Mouse (Mus musculus) hindbrain, embryonic 11.5 days (tissue): Measurements from ENCODE around the gene Grk5. TPM values are rescaled to one million over a fixed set of nuclear protein-coding genes. Genes with fewer than 3 reads are reported as not detected.

Source experiments
- ATAC-seq: fragments of 200-750 bp; cut with Nextera tagmentation; 2 replicates; pipeline ENCODE4 v1.8.0; 2017; ENCODE audit warnings: mild to moderate bottlenecking, moderate TSS enrichment, moderate library complexity; ENCODE audit not compliant: low FRiP score
- DNase-seq: peaks from one replicate; pipeline ENCODE4 v3.0.0-alpha.2; 2015; ENCODE audit warnings: low spot score
- H3K27ac ChIP-seq: fragments of 300-500 bp; sonication (generic); 2 replicates; pipeline ENCODE4 v1.5.1; 2014; ENCODE audit warnings: mild to moderate bottlenecking, low read depth, low read length
- H3K27me3 ChIP-seq: fragments of 300-500 bp; sonication (generic); 2 replicates; pipeline ENCODE4 v1.6.1; 2014; ENCODE audit warnings: mild to moderate bottlenecking, low read length, moderate library complexity, mixed read lengths; ENCODE audit not compliant: control insufficient read depth, insufficient read depth
- H3K36me3 ChIP-seq: fragments of 300-500 bp; sonication (generic); 2 replicates; pipeline ENCODE4 v1.6.1; 2014; ENCODE audit warnings: mild to moderate bottlenecking, low read length, moderate library complexity, mixed read lengths; ENCODE audit not compliant: control insufficient read depth, insufficient read depth
- H3K4me1 ChIP-seq: fragments of 300-500 bp; sonication (generic); replicated peaks from 2 replicates; pipeline ENCODE4 v1.6.1; 2014; ENCODE audit warnings: low read length, mixed read lengths; ENCODE audit not compliant: control insufficient read depth, insufficient read depth
- H3K4me2 ChIP-seq: fragments of 300-500 bp; sonication (generic); replicated peaks from 2 replicates; pipeline ENCODE4 v1.6.1; 2014; ENCODE audit warnings: mild to moderate bottlenecking, low read depth, low read length
- H3K4me3 ChIP-seq: fragments of 300-500 bp; sonication (generic); 2 replicates; pipeline ENCODE4 v1.5.1; 2014; ENCODE audit warnings: low read depth, low read length
- H3K9ac ChIP-seq: fragments of 300-500 bp; sonication (generic); 2 replicates; pipeline ENCODE4 v1.6.1; 2014; ENCODE audit warnings: low read depth, low read length
- H3K9me3 ChIP-seq: fragments of 300-500 bp; sonication (generic); 2 replicates; pipeline ENCODE4 v1.6.1; 2016; ENCODE audit warnings: low read length; ENCODE audit not compliant: control insufficient read depth
- WGBS: fragments of 180-500 bp; shearing (Covaris S2); extraction: QIAGEN DNeasy Blood & Tissue Kit; methylation state at CpG from one replicate; pipeline ENCODE4 v1.1.7; 2014; 5-methylcytosine and 5-hydroxymethylcytosine counted together
- polyA plus RNA-seq: library from polyadenylated mRNA; unstranded; fragments of >200 nt; fragmentation: Nextera tagmentation; extraction: Ambion mirVana; gene quantifications from 2 replicates; pipeline ENCODE4 v1.2.1, GENCODE M21; 2014

Gene Grk5
- polyA plus RNA-seq, 1 experiment from 2014 or later = 3.0 TPM

- no peaks in the 10 kb centered on the region for H3K9me3 ChIP-seq
- H3K27ac ChIP-seq = no peak overlapping the region
- no peak overlapping the region for H3K9ac ChIP-seq
- 47% methylated on average over 4 of the region's 4 CpGs for WGBS
- no peak overlapping the region for H3K4me2 ChIP-seq
- H3K4me1 ChIP-seq = no peaks in the 10 kb centered on the region
- peak; percentile 90 for DNase-seq
- no peaks in the 10 kb centered on the region for H3K27me3 ChIP-seq
- no peak overlapping the region for H3K4me3 ChIP-seq
- peak; percentile 64 for ATAC-seq
- H3K36me3 ChIP-seq = no peaks in the 10 kb centered on the region
These were observed 194.8 kb downstream of the Grk5 start for GRCm38 (mm10) chr19:61084149-61084940.

GRCm38 (mm10) chr19:61085217-61085616, 195.7 kb downstream of the Grk5 start:
- no peak for DNase-seq
- Histone ChIP-seq H3K9me3 (no peaks in the 10 kb centered on the region), H3K27me3 (no peaks in the 10 kb centered on the region), H3K27ac (no peak overlapping the region), H3K4me1 (no peaks in the 10 kb centered on the region), H3K4me2 (no peak overlapping the region), H3K4me3 (no peak overlapping the region), H3K9ac (no peak overlapping the region), H3K36me3 (no peaks in the 10 kb centered on the region)
- 81% methylated on average over 2 of the region's 2 CpGs for WGBS
- ATAC-seq = no peak

GRCm38 (mm10) chr19:61087781-61088180, 198.2 kb downstream of the Grk5 start:
- Histone ChIP-seq H3K9me3 (no peaks in the 10 kb centered on the region), H3K27ac (no peak overlapping the region), H3K4me3 (no peak overlapping the region), H3K27me3 (no peaks in the 10 kb centered on the region), H3K4me1 (no peaks in the 10 kb centered on the region), H3K36me3 (no peaks in the 10 kb centered on the region), H3K4me2 (no peak overlapping the region), H3K9ac (no peak overlapping the region)
- DNase-seq = no peak
- 92% methylated on average over 1 of the region's 1 CpGs for WGBS
- no peak for ATAC-seq

- Histone ChIP-seq H3K9me3 (no peaks in the 10 kb centered on the region), H3K4me3 (no peak overlapping the region), H3K36me3 (no peaks in the 10 kb centered on the region), H3K9ac (no peak overlapping the region), H3K4me1 (no peaks in the 10 kb centered on the region), H3K27ac (no peak overlapping the region), H3K27me3 (no peaks in the 10 kb centered on the region), H3K4me2 (no peak overlapping the region)
- DNase-seq = no peak
- no peak for ATAC-seq
- WGBS = 85% methylated on average over 3 of the region's 3 CpGs
These were observed 199.5 kb downstream of the Grk5 start for GRCm38 (mm10) chr19:61089001-61089400.

- no peaks in the 10 kb centered on the region for H3K4me1 ChIP-seq
- H3K4me2 ChIP-seq = no peak overlapping the region
- 90% methylated on average over 4 of the region's 4 CpGs for WGBS
- ATAC-seq (no peak), DNase-seq (no peak)
- H3K9me3 ChIP-seq = no peaks in the 10 kb centered on the region
- no peaks in the 10 kb centered on the region for H3K27me3 ChIP-seq
- no peaks in the 10 kb centered on the region for H3K36me3 ChIP-seq
- H3K27ac ChIP-seq = no peak overlapping the region
- H3K9ac ChIP-seq = no peak overlapping the region
- no peak overlapping the region for H3K4me3 ChIP-seq
These were observed 201.0 kb downstream of the Grk5 start for GRCm38 (mm10) chr19:61090541-61090940.

GRCm38 (mm10) chr19:61096776-61097175, 207.2 kb downstream of the Grk5 start:
- 90% methylated on average over 2 of the region's 2 CpGs for WGBS
- Histone ChIP-seq H3K36me3 (no peaks in the 10 kb centered on the region), H3K4me2 (no peak overlapping the region), H3K4me1 (no peaks in the 10 kb centered on the region), H3K27ac (no peak overlapping the region), H3K9me3 (no peaks in the 10 kb centered on the region), H3K27me3 (no peaks in the 10 kb centered on the region), H3K4me3 (no peak overlapping the region), H3K9ac (no peak overlapping the region)
- DNase-seq (no peak), ATAC-seq (no peak)

GRCm38 (mm10) chr19:61097764-61098163, 208.2 kb downstream of the Grk5 start:
- ATAC-seq (no peak), DNase-seq (peak; percentile 46)
- Histone ChIP-seq H3K4me2 (no peak overlapping the region), H3K36me3 (no peaks in the 10 kb centered on the region), H3K4me3 (no peak overlapping the region), H3K9me3 (no peaks in the 10 kb centered on the region), H3K27ac (no peak overlapping the region), H3K9ac (no peak overlapping the region), H3K27me3 (no peaks in the 10 kb centered on the region), H3K4me1 (no peaks in the 10 kb centered on the region)
- 31% methylated on average over 4 of the region's 4 CpGs for WGBS

GRCm38 (mm10) chr19:61110184-61110583, 220.6 kb downstream of the Grk5 start:
- ATAC-seq (no peak), DNase-seq (no peak)
- Histone ChIP-seq H3K4me3 (no peak overlapping the region), H3K36me3 (no peaks in the 10 kb centered on the region), H3K4me2 (no peak overlapping the region), H3K4me1 (no peaks in the 10 kb centered on the region), H3K27ac (no peak overlapping the region), H3K9ac (no peak overlapping the region), H3K9me3 (no peaks in the 10 kb centered on the region), H3K27me3 (no peaks in the 10 kb centered on the region)
- 48% methylated on average over 2 of the region's 2 CpGs for WGBS

GRCm38 (mm10) chr19:61131096-61131495, 241.5 kb downstream of the Grk5 start:
- WGBS = 92% methylated on average over 10 of the region's 10 CpGs

More at GRCm38 (mm10) chr19:61131096-61131495, 241.5 kb downstream of the Grk5 start:
- no peak overlapping the region for H3K4me3 ChIP-seq
- no peak overlapping the region for H3K4me2 ChIP-seq
- no peak overlapping the region for H3K27ac ChIP-seq
- ATAC-seq (no peak), DNase-seq (no peak)
- H3K9ac ChIP-seq = no peak overlapping the region
- H3K36me3 ChIP-seq = no peaks in the 10 kb centered on the region
- H3K27me3 ChIP-seq = no peaks in the 10 kb centered on the region
- no peaks in the 10 kb centered on the region for H3K4me1 ChIP-seq
- H3K9me3 ChIP-seq = no peaks in the 10 kb centered on the region
